ENCODE assay signal across 25 mouse cellular contexts in the genomic region with DNA sequence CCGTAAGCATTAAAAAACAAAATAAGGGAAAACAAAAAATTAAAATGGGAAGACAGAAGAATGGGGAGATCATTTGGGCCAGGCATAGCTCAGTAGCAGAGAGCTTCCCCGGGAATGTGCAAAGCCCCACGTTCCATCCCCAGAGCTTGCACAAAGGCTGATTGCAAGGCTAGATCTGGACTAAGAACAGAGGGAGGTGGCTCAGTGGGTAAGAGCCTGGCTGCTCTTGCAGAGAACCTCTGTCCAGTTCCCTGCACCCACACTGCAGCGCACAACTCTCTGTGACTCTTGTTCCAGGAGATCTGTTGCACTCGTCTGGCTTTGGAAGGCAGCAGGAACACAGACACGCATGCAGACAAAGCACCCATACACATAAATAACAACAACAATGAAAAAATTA. TPM values are rescaled to one million over a fixed set of nuclear protein-coding genes. Genes with fewer than 3 reads are reported as not detected.
DNase-seq lines count a peak whose midpoint lies in the region; ATAC-seq and TF ChIP-seq lines count a peak whose summit lies in the region.
"Had no signal": no experiment of that assay in that cellular context is flagged by ENCODE, and none has a peak within 500 bp of the region (broad histone marks: within the 10 kb centered on the region; RNA-seq: fewer than 3 reads in every experiment).

No protein-coding gene starts in this region.

- no peak for TF ChIP-seq EP300 in ES-Bruce4 (IDR thresholded peaks at IDR 0.05; ENCODE audit: insufficient read depth, low read depth, low read length)

- H3K27ac ChIP-seq in midbrain, embryonic 11.5 days (ENCODE audit: low read depth, low read length) = no peak overlapping the region
- no peak overlapping the region for H3K27ac ChIP-seq in midbrain, embryonic 13.5 days
- peak overlapping the region; percentile 26; the same call in 1 of the 2 replicates for H3K27ac ChIP-seq in ES-Bruce4 (ENCODE audit: insufficient read depth, low read length)
- H3K27ac ChIP-seq: embryonic facial prominence, embryonic 10.5 days; embryonic facial prominence, embryonic 12.5 days; forebrain, embryonic 12.5 days had no signal

- DNase-seq in midbrain, embryonic 11.5 days (ENCODE audit: low spot score, missing footprints) = peak; percentile 8
- peak; percentile 64 for DNase-seq in R1 (ENCODE audit: low read depth, low spot score)
- DNase-seq in gastrocnemius, postnatal 14 days = no peak
- DNase-seq in urinary bladder, postnatal 10 days (ENCODE audit: low spot score) = no peak
- DNase-seq: adrenal gland, adult 2 months; adrenal gland, postnatal 14 days; adrenal gland, postnatal 36 days; cerebellum, adult 11-12 months; cerebellum, adult 2 months; cerebellum, adult 9-10 months; cerebellum, postnatal 10 days; cerebellum, postnatal 25 days had no signal

- 81% methylated on average over 6 of the region's 6 CpGs for WGBS in midbrain, embryonic 11.5 days
- WGBS in midbrain, embryonic 13.5 days = 76% methylated on average over 6 of the region's 6 CpGs

- no peaks in the 10 kb centered on the region for H3K36me3 ChIP-seq in midbrain, embryonic 11.5 days (ENCODE audit: control insufficient read depth, insufficient read depth, low read length)
- H3K36me3 ChIP-seq in midbrain, embryonic 13.5 days = no peaks in the 10 kb centered on the region
- H3K36me3 ChIP-seq in ES-Bruce4 (ENCODE audit: control insufficient read depth, insufficient read depth, low read length, poor library complexity, severe bottlenecking) = no peaks in the 10 kb centered on the region
- H3K36me3 ChIP-seq: embryonic facial prominence, embryonic 10.5 days; embryonic facial prominence, embryonic 12.5 days; forebrain, embryonic 12.5 days; G1E had no signal

- TF ChIP-seq CTCF in ES-Bruce4 (IDR thresholded peaks at IDR 0.05; ENCODE audit: low read depth, low read length) = no peak

- no peaks in the 10 kb centered on the region for H3K27me3 ChIP-seq in midbrain, embryonic 11.5 days (ENCODE audit: control insufficient read depth, insufficient read depth, low read length)
- no peaks in the 10 kb centered on the region for H3K27me3 ChIP-seq in midbrain, embryonic 13.5 days
- no peaks in the 10 kb centered on the region for H3K27me3 ChIP-seq in ES-Bruce4 (ENCODE audit: control insufficient read depth, insufficient read depth, low read length, poor library complexity, severe bottlenecking)
- H3K27me3 ChIP-seq: embryonic facial prominence, embryonic 12.5 days; forebrain, embryonic 12.5 days; Patski had no signal

- ATAC-seq in midbrain, embryonic 11.5 days (ENCODE audit: low FRiP score) = no peak
- no peak for ATAC-seq in midbrain, embryonic 13.5 days
- ATAC-seq: forebrain, embryonic 14.5 days; forebrain, embryonic 16.5 days; Patski had no signal

- intact Hi-C loops in gastrocnemius, postnatal 14 days (cut with DNase I; ENCODE audit: low total_unique reads) = no loop called here

- H3K4me2 ChIP-seq in midbrain, embryonic 11.5 days = no peak overlapping the region
- no peak overlapping the region for H3K4me2 ChIP-seq in midbrain, embryonic 13.5 days (replicated peaks)
- H3K4me2 ChIP-seq: embryonic facial prominence, embryonic 12.5 days; forebrain, embryonic 12.5 days had no signal

- H3K4me1 ChIP-seq in midbrain, embryonic 11.5 days (ENCODE audit: control insufficient read depth, insufficient read depth, low read length) = no peaks in the 10 kb centered on the region
- no peaks in the 10 kb centered on the region for H3K4me1 ChIP-seq in midbrain, embryonic 13.5 days (replicated peaks)
- H3K4me1 ChIP-seq in ES-Bruce4 (ENCODE audit: control insufficient read depth, insufficient read depth, low read length) = peaks cover 6% of the 10 kb centered on the region
- H3K4me1 ChIP-seq: embryonic facial prominence, embryonic 12.5 days had no signal

- H3K9ac ChIP-seq in midbrain, embryonic 11.5 days (ENCODE audit: low read length) = no peak overlapping the region
- no peak overlapping the region for H3K9ac ChIP-seq in midbrain, embryonic 13.5 days (replicated peaks)
- peak overlapping the region; percentile 45 for H3K9ac ChIP-seq in ES-Bruce4 (ENCODE audit: low read depth, poor library complexity, severe bottlenecking)
- H3K9ac ChIP-seq: embryonic facial prominence, embryonic 12.5 days; forebrain, embryonic 12.5 days had no signal

- TF ChIP-seq POLR2A in ES-Bruce4 (IDR thresholded peaks at IDR 0.05; ENCODE audit: insufficient read depth, low read length) = no peak

- no peak overlapping the region for H3K4me3 ChIP-seq in midbrain, embryonic 11.5 days (ENCODE audit: low read depth, low read length)
- H3K4me3 ChIP-seq in midbrain, embryonic 13.5 days (replicated peaks) = no peak overlapping the region
- peak overlapping the region; percentile 6; the same call in 1 of the 2 replicates for H3K4me3 ChIP-seq in ES-Bruce4 (ENCODE audit: low read depth, low read length)
- H3K4me3 ChIP-seq: embryonic facial prominence, embryonic 10.5 days; embryonic facial prominence, embryonic 12.5 days; forebrain, embryonic 12.5 days had no signal

- no peaks in the 10 kb centered on the region for H3K9me3 ChIP-seq in midbrain, embryonic 11.5 days (ENCODE audit: control insufficient read depth, low read length)
- H3K9me3 ChIP-seq in midbrain, embryonic 13.5 days = no peaks in the 10 kb centered on the region
- H3K9me3 ChIP-seq in ES-Bruce4 (replicated peaks; ENCODE audit: control insufficient read depth, insufficient read depth, low read length, poor library complexity, severe bottlenecking) = no peaks in the 10 kb centered on the region
- H3K9me3 ChIP-seq: embryonic facial prominence, embryonic 10.5 days; embryonic facial prominence, embryonic 12.5 days; forebrain, embryonic 12.5 days; G1E had no signal

RNA-seq across cellular contexts. Expression of a gene that starts 4.8 kb away (rescaled TPM):
- 126 and 133 TPM in 2 replicates for polyA plus RNA-seq in midbrain, embryonic 11.5 days (2014; fragmentation: Nextera tagmentation; extraction: Ambion mirVana)
- 106 and 118 TPM in 2 replicates for polyA plus RNA-seq in midbrain, embryonic 13.5 days (2015; fragmentation: Nextera tagmentation; extraction: Ambion mirVana)
- polyA plus RNA-seq in ES-Bruce4 (2011; ENCODE audit: insufficient read depth, insufficient read length, low read depth, missing spikeins) = 44.0 and 46.7 TPM in 2 replicates
- total RNA-seq in gastrocnemius, postnatal 14 days (2021) = 10 to 100 TPM; 42.7 to 47.5 TPM

RNA-seq across cellular contexts. Expression of a gene that starts 26.3 kb away (rescaled TPM):
- polyA plus RNA-seq in midbrain, embryonic 11.5 days (2014; fragmentation: Nextera tagmentation; extraction: Ambion mirVana) = 26.2 and 27.4 TPM in 2 replicates
- 13.3 and 15.3 TPM in 2 replicates for polyA plus RNA-seq in midbrain, embryonic 13.5 days (2015; fragmentation: Nextera tagmentation; extraction: Ambion mirVana)
- polyA plus RNA-seq in ES-Bruce4 (2011; ENCODE audit: insufficient read depth, insufficient read length, low read depth, missing spikeins) = 45.4 and 52.0 TPM in 2 replicates
- 10 to 100 TPM; 11.0 to 11.1 TPM for total RNA-seq in gastrocnemius, postnatal 14 days (2021)

RNA-seq across cellular contexts. Expression of a gene that starts 53.8 kb away (rescaled TPM):
- not detected in 2 replicates for polyA plus RNA-seq in midbrain, embryonic 11.5 days (2014; fragmentation: Nextera tagmentation; extraction: Ambion mirVana)
- polyA plus RNA-seq in midbrain, embryonic 13.5 days (2015; fragmentation: Nextera tagmentation; extraction: Ambion mirVana) = not detected in 2 replicates
- not detected in 2 replicates for polyA plus RNA-seq in ES-Bruce4 (2011; ENCODE audit: insufficient read depth, insufficient read length, low read depth, missing spikeins)
- not detected for total RNA-seq in gastrocnemius, postnatal 14 days (2021)
- total RNA-seq: adrenal gland, adult 2 months; adrenal gland, postnatal 14 days; adrenal gland, postnatal 36 days had no signal
- polyA plus RNA-seq: adrenal gland, adult 2 months; C2C12; cerebellum, adult 2 months; cortical plate, adult 2 months; embryonic facial prominence, embryonic 10.5 days; embryonic facial prominence, embryonic 14.5 days; forebrain, embryonic 14.5 days; forebrain, embryonic 16.5 days; frontal cortex, adult 2 months; Patski had no signal

Comparison
In these comparisons a context has a peak if more than half of its experiments do, and no peak if none do; other contexts are left out.
1. DNase-seq: peak in midbrain, embryonic 11.5 days (single experiment) and R1 (single experiment); none in gastrocnemius, postnatal 14 days (single experiment) and urinary bladder, postnatal 10 days (single experiment).